Mouse (Mus musculus) adrenal gland, adult 10 weeks (tissue): ENCODE results near the gene Hdac9. TPM values are rescaled to one million over a fixed set of nuclear protein-coding genes. Genes with fewer than 3 reads are reported as not detected.

ENCODE experiments used
- polyA plus RNA-seq: library from polyadenylated mRNA; stranded (reverse); fragments of 350-450 nt; fragmentation: Illumina TruSeq; extraction: RNeasy Lipid Tissue Mini Kit (QIAGEN cat#74804); gene quantifications from one replicate; pipeline ENCODE4 v1.2.3, GENCODE M21; 2014; ENCODE audit warnings: low read depth, low replicate concordance

Gene Hdac9
- polyA plus RNA-seq = 1.3 TPM

DNA sequence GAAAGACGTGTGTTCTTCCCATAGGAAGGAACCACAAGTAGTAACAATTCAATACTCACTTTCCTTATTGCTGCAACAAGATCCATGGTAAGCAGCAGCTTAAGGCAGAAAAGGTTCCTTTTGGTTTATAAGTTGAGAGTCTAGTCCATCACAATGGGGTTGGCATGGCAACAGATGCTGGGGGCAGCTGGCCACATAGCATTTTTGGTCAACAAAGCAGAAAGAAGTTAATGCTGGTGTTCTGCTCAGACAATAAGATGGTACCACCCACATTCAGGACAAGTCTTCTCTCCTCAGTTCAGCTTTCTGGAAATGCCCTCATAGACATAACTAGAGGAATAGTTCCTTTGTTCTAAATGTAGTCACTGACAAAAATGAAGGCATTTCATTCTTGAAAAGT is at the start of gene Hdac9:
TSS of gene Hdac9 (minus strand) at position 101 of the 400 bp plus-strand sequence.

Other genes with a start within 250 kb of the Hdac9 start
- not detected for gene Prps1l1, start 67.7 kb upstream of the Hdac9 start, polyA plus RNA-seq
- 158 TPM for gene Snx13, start 130.1 kb upstream of the Hdac9 start, polyA plus RNA-seq